Comparison of ENCODE assay signal across 22 mouse cellular contexts in the genomic region with DNA sequence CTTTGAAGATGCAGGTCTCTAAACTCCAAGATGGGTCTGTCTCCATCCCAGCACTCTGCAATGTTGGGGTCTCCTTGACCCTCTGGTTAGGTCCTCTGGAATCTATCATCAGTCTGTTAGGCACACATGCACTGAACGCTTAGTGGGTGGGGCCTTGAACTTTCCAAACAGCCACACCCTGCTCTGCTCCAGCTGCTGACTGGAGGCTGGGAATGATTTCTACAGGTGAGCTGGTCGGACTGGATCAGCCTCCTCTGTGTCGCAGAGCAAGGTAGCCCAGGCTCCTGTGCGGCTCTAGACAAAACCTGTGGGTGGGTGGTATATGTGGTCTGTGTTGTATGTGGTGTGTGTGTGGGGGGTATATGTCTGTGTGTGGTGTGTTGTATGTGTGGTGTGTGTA.
"Had no signal": no experiment of that assay in that cellular context is flagged by ENCODE, and none has a peak within 500 bp of the region (broad histone marks: within the 10 kb centered on the region; RNA-seq: fewer than 3 reads in every experiment).

No protein-coding gene starts in this region.

- DNase-seq: kidney, adult 18-20 months; kidney, adult 9 months; kidney, postnatal 14 days; layer of hippocampus, postnatal 36 days; liver; lung, embryonic 14.5 days; lung, postnatal 10 days; retina, postnatal 1 day; right cerebral cortex, postnatal 25 days; spleen, adult 18-20 months; thymus, adult 18-20 months; thymus, postnatal 36 days had no signal

- ATAC-seq: liver, embryonic 12.5 days; midbrain, embryonic 13.5 days; midbrain, embryonic 16.5 days had no signal

- H3K4me2 ChIP-seq: limb, embryonic 12.5 days; liver, embryonic 12.5 days; liver, embryonic 15.5 days; lung, embryonic 14.5 days; midbrain, embryonic 13.5 days; neural tube, embryonic 13.5 days had no signal

- H3K36me3 ChIP-seq: liver, embryonic 15.5 days had no signal

- H3K9me3 ChIP-seq: limb, embryonic 12.5 days; liver, embryonic 12.5 days; liver, embryonic 15.5 days; megakaryocyte, embryonic 14.5 days; midbrain, embryonic 10.5 days; midbrain, embryonic 13.5 days; neural tube, embryonic 13.5 days had no signal

- H3K27ac ChIP-seq: left cerebral cortex, adult 2 months; limb, embryonic 12.5 days; liver, embryonic 12.5 days; liver, embryonic 15.5 days; midbrain, embryonic 10.5 days; midbrain, embryonic 13.5 days; neural tube, embryonic 13.5 days had no signal

- H3K27me3 ChIP-seq: limb, embryonic 12.5 days; liver, embryonic 12.5 days; liver, embryonic 15.5 days; megakaryocyte, embryonic 14.5 days; midbrain, embryonic 13.5 days; neural tube, embryonic 13.5 days had no signal

- H3K9ac ChIP-seq: limb, embryonic 12.5 days; liver, embryonic 12.5 days; liver, embryonic 15.5 days; lung, embryonic 14.5 days; midbrain, embryonic 13.5 days; neural tube, embryonic 13.5 days had no signal

- H3K4me3 ChIP-seq: left cerebral cortex, adult 2 months; limb, embryonic 12.5 days; liver, embryonic 12.5 days; liver, embryonic 15.5 days; megakaryocyte, embryonic 14.5 days; midbrain, embryonic 10.5 days; midbrain, embryonic 13.5 days; myocyte; neural tube, embryonic 13.5 days had no signal
